1 mouse cellular context compared by ENCODE assay signal in the genomic region with DNA sequence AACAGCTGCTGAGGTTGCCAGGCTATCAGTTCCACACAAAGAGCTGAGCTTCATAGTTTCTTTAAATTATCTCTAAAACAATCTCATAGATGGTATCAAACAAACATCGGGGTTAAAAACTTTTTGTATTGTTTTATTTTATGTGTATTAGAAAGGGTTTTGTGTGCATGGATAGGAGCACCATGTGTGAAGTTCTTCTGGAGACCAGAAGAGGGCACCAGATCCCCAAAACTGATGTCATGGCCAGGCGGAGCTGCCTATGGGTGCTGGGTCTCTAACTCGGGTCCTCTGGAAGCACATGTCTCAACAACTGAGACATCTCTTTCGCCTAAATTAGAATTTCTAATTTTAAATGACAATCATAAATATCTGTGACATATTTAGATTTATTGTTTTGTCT.
A peak's percentile ranks its signal among the peaks of the same experiment; 100 is the strongest.
TF ChIP-seq lines count a peak whose summit lies in the region.

No protein-coding gene starts in this region.

TF ChIP-seq in MEL, 35 proteins besides CTCF, POLR2A, EP300 and RAD21 (continued from another document):
- TF ChIP-seq USF2 (IDR thresholded peaks at IDR 0.05; ENCODE audit: borderline replicate concordance in 1 of 2, insufficient read depth in 1 of 2, low read depth in 1 of 2, low read length in 2 of 2) (no peak), HCFC1 (IDR thresholded peaks at IDR 0.05; ENCODE audit: low read depth, low read length) (0 out of 2 replicates have a peak, but pooled peaks have one; percentile 11), MYC (IDR thresholded peaks at IDR 0.05; ENCODE audit: low read depth, low read length) (peak; percentile 98), MXI1 (IDR thresholded peaks at IDR 0.05; ENCODE audit: low read depth, low read length) (no peak), MAFK (IDR thresholded peaks at IDR 0.05; ENCODE audit: borderline replicate concordance, low read depth, low read length) (no peak), ZMIZ1 (IDR thresholded peaks at IDR 0.05; ENCODE audit: low read depth, low read length) (no peak), BHLHE40 (IDR thresholded peaks at IDR 0.05; ENCODE audit: borderline replicate concordance, low read depth, low read length) (no peak), MEF2A (IDR thresholded peaks at IDR 0.05; ENCODE audit: extremely low read depth, insufficient replicate concordance, low read depth, low read length, poor library complexity, severe bottlenecking) (no peak), JUND (IDR thresholded peaks at IDR 0.05; ENCODE audit: low read depth, low read length) (peak; percentile 26; the same call in 1 of the 2 replicates)
